Mouse (Mus musculus): ENCODE measurements around the gene Gmnn.

Gmnn gene

GRCm38 (mm10) chr13:24709656-24710396, 51.9 kb downstream of the Gmnn start:
- DNase-seq (ENCODE audit: low spot score in 2 of 2): no peak

GRCm38 (mm10) chr13:24702128-24702527, 59.6 kb downstream of the Gmnn start:
- DNase-seq (ENCODE audit: low spot score in 2 of 2): no peak

Measured in frontal cortex, postnatal 10 days (tissue).